Mouse (Mus musculus) mature B cell (primary cell): ENCODE measurements around the gene Calr4.

ENCODE experiments used
- in situ Hi-C: fragments of 300-500 bp; cut with MboI; formaldehyde crosslinking; loops from 2 replicates; pipeline ENCODE4 v1.14.3; 2019

Gene Calr4

DNA sequence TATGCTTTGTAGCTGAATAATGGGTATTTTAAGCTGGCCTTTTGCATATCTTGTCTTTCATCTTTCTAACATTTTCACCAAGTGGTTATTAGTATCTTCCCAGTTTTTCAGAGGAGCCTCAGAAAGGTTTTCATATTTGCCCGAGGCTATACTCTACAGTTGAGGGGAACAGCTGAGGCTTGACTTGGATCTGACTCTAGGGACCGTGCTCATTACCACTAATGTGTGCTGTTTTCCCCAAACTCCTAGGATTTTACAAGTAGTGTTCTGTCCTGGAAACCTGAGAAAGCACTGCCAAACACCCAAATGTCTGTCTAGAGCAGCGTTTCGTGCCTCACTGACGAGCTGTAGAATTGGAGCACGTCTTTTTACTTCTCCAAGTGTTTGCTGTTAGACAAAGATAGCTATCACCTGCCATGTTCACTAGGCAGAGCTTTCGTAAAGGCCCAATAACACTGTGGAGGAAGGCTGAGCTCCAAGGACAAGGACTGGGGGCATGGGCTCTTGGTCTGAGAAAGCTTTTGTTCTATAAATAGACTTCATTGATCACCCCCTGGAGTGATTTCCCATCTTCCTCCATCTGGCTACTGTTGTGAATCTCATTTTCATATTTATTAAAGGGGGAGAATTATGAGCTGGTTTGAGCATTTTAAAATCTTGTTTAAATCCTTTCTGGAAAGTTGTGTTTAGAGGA, 2.0 kb downstream of the Calr4 start:
- in situ Hi-C loops, result no loop called here

DNA sequence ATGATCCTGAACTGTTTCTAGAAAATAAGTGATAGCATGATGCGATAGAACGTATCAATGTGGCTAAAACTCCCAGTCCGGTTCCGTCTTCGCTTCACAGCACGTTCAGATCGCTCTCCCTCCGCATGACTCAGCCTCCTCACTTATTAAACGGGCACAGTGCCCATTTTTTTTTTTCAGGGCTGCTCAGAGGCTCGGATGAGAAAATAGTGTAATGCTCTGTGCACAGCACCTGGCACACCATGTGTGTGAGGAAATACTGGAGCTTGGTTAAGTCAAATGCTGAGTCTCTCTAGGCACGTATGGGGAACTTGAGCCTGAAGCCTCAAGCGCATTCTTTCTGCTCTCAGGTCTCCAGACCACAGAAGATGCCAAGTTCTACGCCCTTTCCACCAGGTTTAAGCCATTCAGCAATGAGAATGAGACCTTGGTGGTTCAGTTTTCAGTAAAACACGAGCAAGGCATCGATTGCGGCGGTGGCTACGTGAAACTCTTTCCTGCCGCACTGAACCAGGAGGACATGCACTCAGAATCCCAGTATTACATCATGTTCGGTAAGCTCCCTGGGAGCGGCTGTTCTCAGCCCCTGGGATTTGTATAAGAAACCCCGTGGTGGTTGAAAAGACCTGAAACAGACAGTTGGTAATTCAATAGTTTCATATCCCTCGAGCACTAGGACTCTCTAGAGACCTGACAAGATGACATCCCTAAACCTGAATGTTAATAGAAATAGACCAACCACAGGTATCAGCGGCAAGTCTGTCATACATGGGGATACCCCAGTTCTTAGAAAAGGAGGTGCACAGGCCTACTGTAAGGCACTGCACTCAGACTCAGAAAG, 4.4 kb downstream of the Calr4 start:
- in situ Hi-C loops, result no loop called here

DNA sequence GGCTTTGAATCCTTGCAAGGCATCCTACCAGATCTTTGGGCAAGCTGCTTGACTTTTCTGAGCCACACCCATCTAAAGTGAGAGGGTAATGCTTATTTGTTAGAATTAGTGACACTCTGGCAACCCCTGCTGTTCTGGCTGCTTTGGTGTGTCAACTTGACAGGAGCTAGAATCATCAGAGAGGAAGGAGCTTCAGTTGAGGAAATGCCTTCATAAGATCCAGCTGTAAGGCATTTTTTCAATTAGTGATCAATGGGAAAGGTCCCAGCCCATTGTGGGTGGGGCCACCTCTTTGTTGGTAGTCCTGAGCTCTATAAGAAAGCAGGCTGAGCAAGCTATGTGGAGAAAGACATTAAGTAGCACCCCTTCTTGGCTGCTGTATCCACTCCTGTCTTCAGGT, 6.9 kb downstream of the Calr4 start:
- in situ Hi-C loops, result no loop called here

- in situ Hi-C loops, result no loop called here
Observed at GRCm38 (mm10) chr4:109241934-109242333, 7.6 kb downstream of the Calr4 start.

GRCm38 (mm10) chr4:109244506-109244905, 10.2 kb downstream of the Calr4 start:
- in situ Hi-C loops, result no loop called here

DNA sequence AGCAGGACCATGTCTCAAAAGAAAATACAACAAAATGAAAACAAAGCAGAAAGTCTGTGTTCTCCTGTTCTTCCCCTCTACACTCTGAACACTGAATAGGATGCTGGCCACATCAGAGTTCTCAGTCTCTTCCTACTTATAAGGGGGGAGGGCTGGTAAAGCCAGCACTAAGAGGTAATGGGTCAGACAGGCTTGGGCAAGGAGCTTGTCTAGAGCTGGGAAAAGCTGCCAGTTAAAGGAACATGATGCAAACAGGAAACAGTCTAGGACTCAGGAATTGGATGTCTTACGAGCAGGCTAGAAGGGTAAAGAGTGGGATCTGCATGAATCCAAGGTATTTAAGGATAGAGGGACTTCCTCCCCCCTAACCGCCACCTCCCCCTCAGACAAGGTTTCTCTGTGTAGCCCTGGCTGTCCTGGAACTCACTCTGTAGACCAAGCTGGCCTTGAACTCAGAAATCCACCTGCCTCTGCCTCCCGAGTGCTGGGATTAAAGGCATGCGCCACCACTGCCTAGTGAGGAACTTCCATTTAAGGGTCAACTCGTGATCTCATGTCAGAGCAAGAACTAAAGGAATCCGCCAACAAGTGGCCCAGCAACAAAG, 10.8 kb downstream of the Calr4 start:
- in situ Hi-C loops, result no loop called here

DNA sequence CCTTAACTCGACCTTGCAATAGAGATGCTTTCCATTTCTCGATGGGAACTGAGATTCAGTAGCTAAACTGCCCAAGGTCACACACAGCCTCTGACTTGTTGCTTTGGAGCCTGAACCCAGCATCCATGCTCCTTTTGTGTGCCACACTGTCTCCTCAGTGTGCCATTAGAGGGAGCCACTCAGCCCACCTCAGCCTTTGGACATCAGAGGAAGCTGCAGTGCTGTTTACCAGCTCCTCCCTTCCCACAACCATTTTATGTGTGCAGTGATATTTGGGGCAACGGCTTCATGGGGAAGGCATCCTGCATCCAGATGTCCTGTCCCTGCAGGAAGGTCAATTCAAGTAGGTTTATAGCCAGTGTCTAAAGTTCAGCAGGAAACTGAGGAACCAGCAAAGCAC, 17.3 kb downstream of the Calr4 start:
- in situ Hi-C loops, result no loop called here

GRCm38 (mm10) chr4:109252199-109252598, 17.9 kb downstream of the Calr4 start:
- in situ Hi-C loops, result no loop called here

DNA sequence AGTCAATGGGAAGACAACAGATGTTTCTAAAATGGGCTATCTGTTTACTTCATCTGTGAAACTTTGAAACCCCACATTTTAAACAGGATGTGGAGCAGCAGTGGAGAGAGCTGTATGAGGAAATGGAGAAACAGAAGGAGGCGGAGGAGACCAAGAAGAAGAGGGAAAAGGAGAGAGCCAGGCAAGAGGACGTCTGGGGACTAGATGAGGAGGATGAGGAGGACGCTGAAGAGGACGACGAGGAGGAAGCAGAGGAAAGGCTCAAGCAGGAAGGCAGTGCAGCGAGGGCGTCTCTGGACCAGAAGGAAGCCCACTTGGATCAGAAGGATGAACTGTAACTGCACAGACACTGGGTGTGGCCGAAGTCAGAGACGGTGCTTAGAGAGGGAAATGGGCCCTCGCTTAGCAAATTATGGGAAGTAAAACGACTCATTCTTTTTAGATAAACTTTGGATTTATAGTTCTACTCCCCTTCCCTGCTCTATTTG, 19.4 kb downstream of the Calr4 start:
- in situ Hi-C loops, result no loop called here

DNA sequence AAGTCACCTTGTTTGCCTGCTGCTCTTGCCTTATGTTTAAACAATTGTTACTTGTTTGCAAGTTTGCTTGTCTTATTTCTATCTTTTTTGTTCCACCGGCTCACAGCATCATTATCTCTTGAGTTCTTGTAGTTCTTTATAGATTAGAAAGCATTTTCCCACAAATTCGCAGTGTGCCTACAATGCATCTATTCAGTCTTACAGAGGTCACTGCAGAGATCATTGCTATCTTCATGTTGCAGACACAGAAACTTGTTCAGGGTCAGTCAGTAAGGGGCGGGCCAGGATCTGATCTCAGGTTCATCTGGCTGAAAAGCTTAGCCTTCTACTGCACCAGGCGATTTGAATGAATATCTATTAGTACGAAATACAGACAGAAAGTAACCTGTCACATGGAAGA, 20.2 kb downstream of the Calr4 start:
- in situ Hi-C loops, result no loop called here

- in situ Hi-C loops, result no loop called here
Observed at GRCm38 (mm10) chr4:109255321-109255720, 21.0 kb downstream of the Calr4 start.

GRCm38 (mm10) chr4:109255727-109256417, 21.6 kb downstream of the Calr4 start:
- in situ Hi-C loops, result no loop called here

DNA sequence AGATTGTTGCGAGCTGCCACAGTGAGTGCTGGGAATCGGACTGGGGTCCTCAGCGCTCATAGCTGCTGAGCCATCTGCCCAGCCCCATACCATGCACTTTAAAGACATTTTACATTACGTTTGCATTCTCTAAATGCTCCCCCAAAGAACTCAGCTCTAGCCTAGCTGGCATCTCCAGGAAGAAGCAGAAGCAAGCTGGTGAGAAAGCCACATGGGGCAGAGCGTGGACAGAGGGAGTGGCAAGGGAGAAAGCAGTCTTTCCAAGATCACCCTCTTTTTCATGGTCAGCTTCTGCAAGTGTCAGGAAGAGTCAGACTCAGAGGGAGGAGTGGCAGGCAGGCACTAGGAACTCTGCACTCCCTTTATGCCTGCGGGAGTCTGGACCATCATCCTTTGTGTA, 22.5 kb downstream of the Calr4 start:
- in situ Hi-C loops, result no loop called here

- in situ Hi-C loops, result no loop called here
Observed at GRCm38 (mm10) chr4:109257639-109258038, 23.4 kb downstream of the Calr4 start.

- in situ Hi-C loops, result no loop called here
Observed at GRCm38 (mm10) chr4:109262068-109262467, 27.8 kb downstream of the Calr4 start.

- in situ Hi-C loops, result no loop called here
Observed at GRCm38 (mm10) chr4:109266056-109266455, 31.8 kb downstream of the Calr4 start.

GRCm38 (mm10) chr4:109266744-109267143, 32.5 kb downstream of the Calr4 start:
- in situ Hi-C loops, result no loop called here

DNA sequence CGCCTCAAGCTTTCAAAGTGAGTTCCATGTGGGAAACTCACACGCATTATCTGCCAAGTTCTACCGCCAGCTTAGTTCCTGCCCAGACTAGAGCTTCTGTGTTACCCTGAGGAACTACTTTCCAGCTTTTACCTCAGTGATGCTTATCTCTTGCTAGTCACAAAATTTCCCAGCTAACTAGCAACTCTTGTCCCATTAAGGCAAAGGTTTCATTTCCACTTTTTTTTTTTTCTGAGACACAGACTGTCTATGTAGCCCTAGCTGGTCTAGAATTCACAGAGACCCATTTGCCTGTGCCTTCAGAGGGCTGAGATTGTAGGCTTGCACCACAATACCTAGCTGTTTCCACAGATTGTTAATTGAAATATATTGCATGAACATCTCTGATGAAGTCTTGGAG, 33.2 kb downstream of the Calr4 start:
- in situ Hi-C loops, result no loop called here

DNA sequence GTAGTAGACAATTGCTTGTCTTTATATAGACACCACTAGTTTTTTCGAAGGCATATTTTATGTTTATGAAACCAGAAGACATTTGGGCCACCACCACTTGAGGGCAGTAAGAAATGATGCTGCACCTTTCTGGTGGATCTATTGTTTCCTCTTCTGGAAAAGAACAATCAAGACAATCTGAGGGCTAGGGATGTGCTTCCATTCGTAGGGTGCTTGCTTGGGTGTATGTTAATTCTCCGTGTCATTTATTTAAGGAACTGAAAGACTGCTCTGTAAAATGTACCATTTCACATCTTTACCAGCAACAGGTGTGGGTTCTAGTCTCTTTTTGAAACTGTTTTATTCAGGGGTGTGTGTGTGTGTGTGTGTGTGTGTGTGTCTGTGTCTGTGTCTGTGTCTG, 34.6 kb downstream of the Calr4 start:
- in situ Hi-C loops, result no loop called here

GRCm38 (mm10) chr4:109271803-109272202, 37.5 kb downstream of the Calr4 start:
- in situ Hi-C loops, result no loop called here

- in situ Hi-C loops, result no loop called here
Observed at GRCm38 (mm10) chr4:109273586-109274240, 39.4 kb downstream of the Calr4 start.
